Mouse (Mus musculus) spleen, adult 10 weeks (tissue): ENCODE data around the gene Fam120a. TPM values are rescaled to one million over a fixed set of nuclear protein-coding genes. Genes with fewer than 3 reads are reported as not detected.

Source experiments
- polyA plus RNA-seq: library from polyadenylated mRNA; stranded (reverse); fragments of 350-450 nt; fragmentation: Illumina TruSeq; extraction: RNeasy Lipid Tissue Mini Kit (QIAGEN cat#74804); gene quantifications from one replicate; pipeline ENCODE4 v1.2.3, GENCODE M21; 2015; ENCODE audit warnings: low replicate concordance; ENCODE audit not compliant: insufficient read depth

Gene Fam120a
- 96.6 TPM for polyA plus RNA-seq

GRCm38 (mm10) chr13:48967956-48968749 is at the start of gene Fam120a:
Gene Fam120a, minus strand, starts transcription at chr13:48968017.

GRCm38 (mm10) chr13:48870771-48871731 is 96.8 kb downstream of the Fam120a start, which contains the start of gene Phf2:
Gene Phf2, minus strand, starts transcription at chr13:48871119.

Other genes with a start within 250 kb of the Fam120a start
- 17.0 TPM for gene Phf2, start 96.9 kb downstream of the Fam120a start, polyA plus RNA-seq
- gene Wnk2, start 180.0 kb upstream of the Fam120a start, polyA plus RNA-seq: 0.12 TPM
- gene Ninj1, start 219.5 kb upstream of the Fam120a start, polyA plus RNA-seq: 18.8 TPM
- gene Card19, start 248.0 kb upstream of the Fam120a start, polyA plus RNA-seq: 9.3 TPM